Mouse (Mus musculus): Measurements from ENCODE around the gene Zfp472. TPM values are rescaled to one million over a fixed set of nuclear protein-coding genes. Genes with fewer than 3 reads are reported as not detected.
"Not testable (repeated sequence)": the region's sequence is repeated elsewhere in the genome, so short reads cannot be mapped to it uniquely, and the experiment has no call there.

Gene Zfp472
- polyA plus RNA-seq, 1 experiment = 0.77 TPM

GRCm38 (mm10) chr17:33008337-33008736 is 42.7 kb downstream of the Zfp472 start:
- 51% methylated on average over 9 of the region's 9 CpGs for WGBS

DNA sequence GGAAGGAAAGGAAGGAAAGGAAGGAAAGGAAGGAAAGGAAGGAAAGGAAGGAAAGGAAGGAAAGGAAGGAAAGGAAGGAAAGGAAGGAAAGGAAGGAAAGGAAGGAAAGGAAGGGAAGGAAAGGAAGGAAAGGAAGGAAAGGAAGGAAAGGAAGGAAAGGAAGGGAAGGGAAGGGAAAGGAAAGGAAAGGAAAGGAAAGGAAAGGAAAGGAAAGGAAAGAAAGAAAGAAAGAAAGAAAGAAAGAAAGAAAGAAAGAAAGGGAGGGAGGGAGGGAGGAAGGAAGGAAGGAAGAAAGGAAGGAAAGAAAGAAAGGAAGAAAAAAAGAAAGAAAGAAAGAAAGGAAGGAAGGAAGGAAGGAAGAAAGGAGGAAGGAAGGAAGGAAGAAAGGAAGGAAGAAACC is 54.8 kb downstream of the Zfp472 start:
- H3K27me3 ChIP-seq (replicated peaks; ENCODE audit: control insufficient read depth, insufficient read depth, low read length); DNase-seq; H3K4me3 ChIP-seq (ENCODE audit: insufficient read depth, low read depth, low read length); H3K27ac ChIP-seq (ENCODE audit: insufficient read depth, low read depth, low read length); H3K4me1 ChIP-seq (ENCODE audit: control insufficient read depth, insufficient read depth, low read length): not testable (repeated sequence)
- H3K36me3 ChIP-seq (ENCODE audit: control insufficient read depth, insufficient read depth, low read length) = peaks cover 31% of the 10 kb centered on the region

More at GRCm38 (mm10) chr17:33008337-33008736, 42.7 kb downstream of the Zfp472 start:
- Histone ChIP-seq H3K27me3 (replicated peaks; ENCODE audit: control insufficient read depth, insufficient read depth, low read length) (no peaks in the 10 kb centered on the region), H3K4me1 (ENCODE audit: control insufficient read depth, insufficient read depth, low read length) (no peaks in the 10 kb centered on the region), H3K36me3 (ENCODE audit: control insufficient read depth, insufficient read depth, low read length) (peaks cover 7% of the 10 kb centered on the region), H3K27ac (ENCODE audit: insufficient read depth, low read depth, low read length) (no peak overlapping the region), H3K4me3 (ENCODE audit: insufficient read depth, low read depth, low read length) (no peak overlapping the region)
- no peak for TF ChIP-seq POLR2A (IDR thresholded peaks at IDR 0.05; ENCODE audit: low read depth, low read length)
- no peak for TF ChIP-seq CTCF (conservative IDR thresholded peaks at IDR 0.05; ENCODE audit: insufficient read depth, insufficient read length, low read depth, low read length)
- no peak for DNase-seq

Other genes starting within 250 kb of the Zfp472 start
- gene Zfp871, start 177.5 kb upstream of the Zfp472 start, polyA plus RNA-seq (2012; rRNA removed) = 20.5 and 24.8 TPM in 2 replicates
- gene Zfp811, start 155.9 kb upstream of the Zfp472 start, polyA plus RNA-seq (2012; rRNA removed) = 0.14 and 0.16 TPM in 2 replicates
- gene Zfp799, start 135.6 kb upstream of the Zfp472 start, polyA plus RNA-seq (2012; rRNA removed) = 3.4 and 3.6 TPM in 2 replicates
- 1.1 and 1.4 TPM in 2 replicates for gene Zfp870, start 74.2 kb upstream of the Zfp472 start, polyA plus RNA-seq (2012; rRNA removed)
- 4.5 and 7.5 TPM in 2 replicates for gene Cyp4f14, start 48.5 kb upstream of the Zfp472 start, polyA plus RNA-seq (2012; rRNA removed)
- 61.5 and 67.2 TPM in 2 replicates for gene Cyp4f13, start 18.4 kb upstream of the Zfp472 start, polyA plus RNA-seq (2012; rRNA removed)
- gene Zfp952, start 27.3 kb downstream of the Zfp472 start, polyA plus RNA-seq (2012; rRNA removed) = 2.3 and 2.6 TPM in 2 replicates
- 0.83 and 1.2 TPM in 2 replicates for gene Zfp763, start 67.6 kb downstream of the Zfp472 start, polyA plus RNA-seq (2012; rRNA removed)
- not detected in 2 replicates for gene 4921501E09Rik, start 102.2 kb downstream of the Zfp472 start, polyA plus RNA-seq (2012; rRNA removed)
- 2.2 and 2.8 TPM in 2 replicates for gene Zfp563, start 123.5 kb downstream of the Zfp472 start, polyA plus RNA-seq (2012; rRNA removed)
- 0.01 TPM in 1 of 2 replicates, not detected in the other for gene Morc2b, start 173.9 kb downstream of the Zfp472 start, polyA plus RNA-seq (2012; rRNA removed)
- gene Olfr55, start 202.6 kb downstream of the Zfp472 start, polyA plus RNA-seq (2012; rRNA removed) = not detected in 2 replicates
- gene Olfr239, start 225.5 kb downstream of the Zfp472 start, polyA plus RNA-seq (2012; rRNA removed) = not detected in 2 replicates

Data from kidney, adult 2 months (tissue).